Mouse (Mus musculus) urinary bladder, postnatal 10 days (tissue): ENCODE measurements around the gene Nav1.
A peak's percentile ranks its signal among the peaks of the same experiment; 100 is the strongest.

Source experiments
- DNase-seq: peaks from one replicate; pipeline ENCODE4 v3.0.0; 2022; ENCODE audit warnings: low spot score

Nav1 gene

DNA sequence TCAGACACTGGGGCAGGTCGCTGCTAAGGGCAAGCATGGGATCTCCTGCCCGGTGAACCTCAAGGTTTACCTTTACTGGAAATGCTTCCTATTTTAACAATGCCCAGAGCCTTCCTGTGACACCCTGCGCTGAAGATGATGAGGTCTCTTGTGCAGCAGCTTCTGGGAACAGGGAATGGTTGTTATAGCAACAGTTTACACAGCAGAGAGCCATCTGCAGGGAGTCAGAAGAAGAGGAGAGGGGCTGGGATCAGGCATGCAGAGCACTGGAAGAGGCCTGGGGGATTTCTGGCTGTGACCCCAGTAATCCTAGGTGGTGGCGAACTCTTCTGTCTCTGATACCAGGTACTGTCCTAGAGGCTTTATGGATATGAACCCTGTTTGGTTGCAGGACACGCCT is 61.0 kb downstream of the Nav1 start:
- DNase-seq: no peak

DNA sequence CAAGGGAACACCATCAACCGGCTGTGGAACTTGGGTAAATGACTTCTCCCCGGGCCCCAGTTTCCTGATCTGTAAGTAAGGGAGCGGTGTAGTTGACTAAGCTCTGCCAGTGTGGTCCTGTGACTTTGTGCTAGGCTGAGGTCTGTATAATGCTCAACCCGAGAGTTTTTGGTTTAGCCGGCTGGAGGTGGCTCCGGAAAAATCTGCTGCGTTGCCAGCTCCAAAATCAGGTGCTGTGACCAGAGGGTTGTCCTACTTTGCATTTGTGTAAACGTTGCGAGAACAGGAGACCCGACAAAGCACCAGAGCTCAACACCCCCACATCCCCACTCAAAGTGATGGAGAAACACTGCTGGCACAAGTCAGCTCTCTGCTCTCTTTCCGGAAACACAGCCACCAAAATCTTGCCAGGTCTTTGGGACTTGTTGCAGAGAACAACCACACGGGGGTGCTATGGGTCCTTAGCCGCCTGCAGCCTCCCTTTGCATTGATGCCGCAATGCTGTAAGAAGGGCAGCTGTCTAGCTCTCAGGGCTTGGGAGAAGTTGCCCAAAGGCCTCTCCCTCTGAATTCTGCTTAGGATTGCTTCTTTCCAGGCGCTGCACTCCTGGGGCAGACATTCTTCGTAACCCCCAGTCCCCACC is 62.5 kb downstream of the Nav1 start:
- DNase-seq: no peak

GRCm38 (mm10) chr1:135542841-135543810 is 64.0 kb downstream of the Nav1 start:
- DNase-seq: no peak

DNA sequence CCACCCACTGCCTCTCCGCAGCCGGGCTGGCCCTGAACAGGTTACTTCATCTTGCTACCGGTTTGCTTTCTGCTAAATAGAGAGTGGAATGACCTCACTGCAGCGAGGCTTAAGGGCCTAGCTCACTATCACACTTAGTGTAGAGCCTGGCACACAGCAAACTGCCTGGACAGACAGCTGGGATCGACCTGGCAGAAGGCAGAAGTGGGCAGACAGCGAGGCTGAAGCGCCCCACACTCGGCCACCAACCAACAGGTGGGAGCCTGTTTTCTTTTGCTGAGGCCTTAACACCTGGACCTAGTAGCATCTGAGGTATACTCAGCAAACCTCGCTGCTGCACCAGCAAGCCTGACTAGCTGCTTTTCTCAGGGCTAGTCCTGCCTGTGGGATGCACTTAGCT is 65.0 kb downstream of the Nav1 start:
- DNase-seq: no peak

DNA sequence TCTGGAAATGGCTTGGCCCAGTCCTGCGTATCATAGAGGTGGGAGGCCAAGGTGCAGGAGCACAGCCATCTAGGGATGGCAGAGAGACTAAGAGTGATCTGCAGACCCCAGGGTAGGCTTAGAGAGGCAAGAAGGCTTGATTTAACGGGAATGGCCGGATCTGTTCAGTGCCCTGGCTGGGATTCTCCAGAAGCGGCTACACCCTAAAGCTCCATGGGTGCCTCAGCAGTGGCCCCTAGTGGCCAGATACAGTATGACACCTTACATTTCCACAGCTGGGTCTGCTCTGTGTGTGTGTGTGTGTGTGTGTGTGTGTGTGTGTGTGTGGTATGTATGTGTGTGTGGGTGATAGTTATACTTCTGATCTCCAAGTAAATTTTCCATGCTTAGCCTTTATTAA is 66.8 kb downstream of the Nav1 start:
- DNase-seq: peak; percentile 69

DNA sequence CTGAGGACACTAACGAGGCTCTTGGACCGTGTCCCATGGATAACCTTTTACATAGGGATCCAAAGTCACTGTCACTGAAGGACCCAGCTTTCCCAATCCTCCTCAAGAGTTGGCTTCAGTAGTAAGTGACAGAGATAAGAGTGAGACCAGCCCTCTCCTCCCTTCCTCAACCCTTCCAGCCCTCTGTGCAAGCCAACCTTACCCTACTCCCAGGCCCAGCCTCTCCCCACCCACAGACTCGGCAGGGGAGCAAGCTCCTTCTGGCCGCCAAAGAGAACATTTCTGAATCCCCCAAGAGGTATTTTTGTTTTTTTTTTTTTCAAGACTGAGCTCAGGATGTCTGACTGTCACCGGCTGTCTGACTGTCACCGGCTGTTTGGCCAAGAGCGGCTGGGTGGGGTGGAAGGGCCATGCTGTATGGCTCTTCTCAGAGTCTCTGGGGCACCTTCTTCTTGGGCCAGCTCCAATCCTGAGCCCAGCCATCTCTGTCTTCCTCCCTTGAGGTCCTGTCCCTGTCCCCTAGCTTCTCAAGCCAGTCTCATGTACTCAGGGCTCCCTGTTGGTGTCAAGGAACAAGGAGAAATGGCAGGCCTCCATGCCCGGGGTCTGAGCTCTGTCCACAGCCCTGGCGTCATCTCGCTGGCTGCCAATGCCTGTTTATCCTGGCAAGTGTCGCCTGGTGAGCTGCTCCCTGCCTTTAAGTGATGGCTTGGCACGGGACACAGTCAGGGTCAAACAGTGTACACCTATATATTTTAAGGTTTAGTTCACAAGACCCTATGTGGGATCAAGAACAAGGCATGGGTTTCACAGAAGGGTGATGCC is 68.4 kb downstream of the Nav1 start:
- DNase-seq: no peak

DNA sequence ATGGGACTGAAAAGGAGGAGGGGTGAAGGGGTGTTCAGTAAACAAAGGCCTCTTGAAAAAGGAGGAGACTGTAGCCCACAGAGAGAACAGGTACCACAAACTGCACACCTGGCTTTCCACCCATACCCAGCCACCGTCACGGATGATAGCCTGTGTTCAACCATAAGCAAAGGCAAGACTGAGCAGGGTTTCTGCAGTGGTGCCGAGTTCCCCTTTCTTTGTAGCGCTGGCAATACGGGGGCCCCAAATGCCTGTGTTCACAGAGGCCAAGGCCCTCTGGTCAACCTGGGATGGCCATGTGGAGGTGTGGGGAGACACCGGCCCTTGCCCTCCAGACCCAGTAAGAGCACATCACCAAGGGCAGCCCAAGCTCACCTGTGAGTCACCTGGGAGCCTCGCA is 70.3 kb downstream of the Nav1 start:
- DNase-seq: no peak

GRCm38 (mm10) chr1:135536326-135536725 is 70.8 kb downstream of the Nav1 start:
- no peak for DNase-seq

- DNase-seq: no peak
Measured at GRCm38 (mm10) chr1:135535256-135535655, 71.8 kb downstream of the Nav1 start.

DNA sequence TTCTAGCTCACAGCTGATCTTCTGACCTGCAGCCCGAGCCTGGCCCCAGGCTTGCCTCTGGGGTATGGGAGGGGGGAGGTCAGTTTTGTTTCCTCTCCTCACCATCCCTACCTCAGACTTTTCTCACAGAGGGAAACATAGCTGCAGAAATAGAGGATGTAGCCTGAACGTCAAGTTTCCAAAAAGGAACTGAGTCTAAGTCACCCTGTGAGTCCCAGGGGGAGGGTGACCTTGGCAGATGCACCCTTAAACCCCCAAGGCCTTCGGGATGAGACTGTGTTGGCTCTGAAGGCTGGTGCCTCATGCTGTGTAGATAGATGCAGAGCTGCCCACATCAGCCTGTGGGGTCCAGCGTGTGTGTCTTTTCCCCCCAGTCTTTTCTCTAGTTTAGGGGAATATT is 72.3 kb downstream of the Nav1 start:
- no peak for DNase-seq

DNA sequence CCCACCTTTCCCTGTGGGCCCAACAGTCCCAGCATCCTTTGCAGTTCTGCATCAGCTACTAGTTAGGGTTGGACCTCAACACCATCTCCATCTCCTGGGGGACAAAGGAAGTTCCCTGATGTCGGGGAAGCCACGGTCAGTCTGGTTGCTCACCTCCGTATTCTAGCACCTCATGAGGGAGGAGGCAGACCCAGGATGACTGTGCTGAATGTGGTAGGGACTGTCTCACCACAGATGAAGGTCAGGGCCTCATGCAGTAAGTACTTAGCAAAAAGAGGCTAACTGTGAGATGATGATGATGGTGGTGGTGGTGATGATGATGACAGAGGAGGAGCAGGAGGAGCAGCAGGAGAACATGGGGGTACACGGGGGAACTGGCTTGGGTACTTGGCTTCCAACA is 73.0 kb downstream of the Nav1 start:
- DNase-seq: no peak

DNA sequence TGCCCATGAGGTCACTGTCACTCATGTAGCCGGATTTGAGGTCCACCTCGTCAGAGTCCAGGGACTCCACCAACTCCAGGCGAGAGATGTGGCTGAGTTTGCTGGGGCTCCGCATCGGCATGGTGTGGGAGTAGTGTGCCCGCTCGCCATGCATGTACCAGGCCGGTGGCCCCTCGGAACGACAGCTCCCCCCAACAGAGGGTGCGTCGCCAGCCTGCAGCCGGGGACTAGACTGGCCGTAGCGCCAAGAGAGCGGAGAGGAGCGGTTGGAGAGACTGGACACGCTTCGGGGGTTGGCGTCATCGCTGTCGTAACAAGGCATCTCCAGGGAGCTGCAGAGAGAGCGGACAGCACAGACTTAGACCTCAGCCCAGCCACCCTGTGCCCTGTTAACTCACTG is 74.7 kb downstream of the Nav1 start:
- DNase-seq: no peak

GRCm38 (mm10) chr1:135531981-135532380 is 75.1 kb downstream of the Nav1 start:
- no peak for DNase-seq

GRCm38 (mm10) chr1:135531081-135531480 is 76.0 kb downstream of the Nav1 start:
- no peak for DNase-seq

DNA sequence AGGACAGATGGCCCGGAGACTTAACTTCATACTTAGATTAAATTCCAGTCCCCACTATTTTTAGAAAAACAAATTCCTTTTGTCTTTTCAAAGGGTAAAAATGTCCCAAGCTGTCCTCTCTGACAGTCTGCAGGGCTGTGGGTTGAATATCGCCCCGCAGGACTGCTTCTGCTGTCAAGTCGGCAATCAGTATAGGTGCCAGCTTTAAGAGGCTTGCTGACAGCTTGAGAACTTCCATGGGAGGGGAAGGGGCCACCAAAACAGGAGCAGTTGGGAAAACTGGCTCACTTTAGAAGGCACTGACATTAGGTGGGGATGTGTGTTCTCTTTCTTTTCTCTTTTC is 82.6 kb downstream of the Nav1 start:
- no peak for DNase-seq

DNA sequence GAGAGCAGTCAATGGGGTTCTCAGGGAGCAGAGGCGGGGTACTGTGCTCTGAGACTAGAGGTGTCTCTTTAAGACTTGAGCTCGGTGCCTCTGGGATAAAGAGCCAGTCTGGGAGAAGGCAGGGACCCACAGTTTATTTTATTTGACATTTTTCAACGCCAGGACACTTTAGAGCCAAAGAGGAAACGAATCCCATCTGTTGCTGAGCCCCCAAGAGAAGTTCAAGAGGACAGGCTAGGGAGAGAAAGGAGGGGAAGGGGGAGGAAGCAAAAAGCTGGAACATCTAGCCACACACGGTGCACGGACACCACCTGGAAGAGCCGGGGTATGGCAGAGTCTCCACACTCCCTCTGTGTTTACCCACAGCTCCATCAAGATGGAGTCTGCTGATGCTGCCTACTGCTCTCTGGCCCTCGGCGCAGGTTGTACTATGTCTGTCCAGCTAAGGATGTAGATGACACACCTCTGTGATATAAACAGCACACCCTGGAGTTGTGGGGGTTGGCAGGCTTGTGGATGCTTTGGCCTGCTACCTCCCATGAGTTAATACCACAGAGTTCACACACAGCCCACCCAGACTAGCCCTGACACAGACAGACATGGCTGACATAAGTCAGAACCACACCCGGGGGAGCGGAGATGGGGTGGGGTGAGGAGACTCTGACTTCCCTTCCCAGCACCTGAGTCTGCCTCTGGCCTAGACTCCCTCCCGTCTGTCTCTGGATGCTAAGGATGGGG is 83.1 kb downstream of the Nav1 start:
- DNase-seq: no peak

DNA sequence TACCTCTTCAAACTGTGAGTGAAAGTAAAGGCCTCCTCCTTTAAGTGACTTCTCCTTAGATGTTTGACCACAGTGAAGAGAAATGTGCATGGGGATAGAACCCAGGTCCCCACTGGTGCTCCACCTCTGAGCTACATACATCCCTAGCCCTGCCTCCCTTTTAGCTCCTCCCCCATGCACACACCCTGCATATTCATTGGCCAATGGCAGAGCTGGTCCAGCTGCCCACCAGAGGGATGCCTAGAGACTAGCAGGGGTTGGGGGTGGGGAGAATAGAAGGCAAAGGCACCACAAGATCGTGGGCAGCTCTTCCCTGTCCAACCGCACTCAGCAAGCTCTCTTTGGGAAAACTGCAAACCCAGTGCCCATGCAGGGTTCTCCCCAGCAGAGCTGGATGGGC is 83.8 kb downstream of the Nav1 start:
- no peak for DNase-seq

- DNase-seq: no peak
Measured at GRCm38 (mm10) chr1:135520550-135521168, 86.4 kb downstream of the Nav1 start.

GRCm38 (mm10) chr1:135518661-135519060 is 88.4 kb downstream of the Nav1 start:
- DNase-seq: no peak

GRCm38 (mm10) chr1:135517469-135517868 is 89.6 kb downstream of the Nav1 start:
- DNase-seq: no peak

DNA sequence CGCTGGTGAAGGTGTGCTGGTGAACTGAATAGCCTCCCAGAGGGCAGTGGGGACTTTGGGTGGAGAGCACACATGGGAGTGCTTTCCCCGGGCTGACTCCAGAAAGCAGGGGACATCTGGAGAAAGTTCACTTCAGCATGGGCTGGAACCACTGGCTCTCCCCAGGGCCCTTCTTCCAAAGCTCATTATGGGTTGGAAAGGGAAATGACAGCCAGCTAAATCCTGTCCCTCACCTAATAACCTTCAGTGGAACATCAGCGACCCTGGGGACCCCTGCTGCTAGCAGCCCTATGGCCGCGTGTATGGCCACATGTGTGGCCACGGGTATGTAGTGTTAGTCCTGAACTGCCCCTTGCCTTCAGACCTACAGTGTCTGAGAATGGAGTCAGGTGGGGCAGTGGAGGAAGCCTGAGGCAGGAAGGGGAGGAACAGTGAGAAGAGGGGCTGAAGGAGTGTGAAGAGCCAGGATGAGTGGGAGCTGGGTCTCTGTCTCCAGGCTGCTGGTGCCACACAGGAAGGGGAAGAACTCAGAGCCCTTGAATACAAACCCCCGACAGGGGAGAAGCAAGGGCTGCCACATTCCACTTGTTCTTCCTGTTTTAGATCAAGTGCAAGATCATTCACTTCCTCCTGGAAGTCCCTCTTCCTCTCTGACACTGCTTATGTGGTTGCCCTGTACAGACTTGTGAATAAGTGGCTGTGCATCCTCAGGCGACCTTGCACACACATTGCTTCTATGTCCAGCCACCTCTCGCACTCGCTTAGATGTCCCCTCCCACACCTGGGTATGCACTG is 90.4 kb downstream of the Nav1 start:
- no peak for DNase-seq
